Mouse (Mus musculus) gastrocnemius, postnatal 10 days (tissue): Measurements from ENCODE around the gene Gm49358. TPM values are rescaled to one million over a fixed set of nuclear protein-coding genes. Genes with fewer than 3 reads are reported as not detected.

Source experiments
- DNase-seq: peaks from one replicate; pipeline ENCODE4 v3.0.0; 2021; ENCODE audit warnings: mixed read lengths
- total RNA-seq, 2 experiments: library from RNA; stranded (reverse); gene quantifications; 2 replicates each; pipeline ENCODE4 v1.2.3; 2021

Gm49358 gene
- total RNA-seq, 2 experiments from 2014 or later, result 6.6 to 10.8 TPM

GRCm38 (mm10) chr10:86814292-86815131 lies 50.7 kb downstream of the Gm49358 start:
- DNase-seq, result no peak

DNA sequence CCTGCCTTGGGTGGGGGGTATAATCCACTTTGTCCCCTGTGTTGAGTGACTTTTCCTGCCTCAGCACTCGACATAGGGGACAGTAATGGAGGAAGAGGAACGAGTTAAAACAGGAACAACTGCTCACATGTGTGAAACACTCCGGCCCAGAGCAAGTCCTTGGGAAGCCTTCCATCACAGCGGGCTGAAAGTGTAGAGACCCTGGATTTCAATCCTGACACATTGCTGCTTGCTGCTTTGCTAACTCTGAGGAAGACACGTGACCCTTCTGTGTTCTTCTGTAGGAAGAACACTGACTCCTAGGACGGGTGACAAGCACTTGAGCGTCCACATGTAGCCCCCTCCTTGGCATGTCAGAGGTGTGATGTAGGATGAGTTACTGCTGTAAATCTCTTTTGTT lies 51.4 kb downstream of the Gm49358 start:
- DNase-seq, result no peak

GRCm38 (mm10) chr10:86819649-86820165 lies 55.9 kb downstream of the Gm49358 start:
- DNase-seq, result no peak

DNA sequence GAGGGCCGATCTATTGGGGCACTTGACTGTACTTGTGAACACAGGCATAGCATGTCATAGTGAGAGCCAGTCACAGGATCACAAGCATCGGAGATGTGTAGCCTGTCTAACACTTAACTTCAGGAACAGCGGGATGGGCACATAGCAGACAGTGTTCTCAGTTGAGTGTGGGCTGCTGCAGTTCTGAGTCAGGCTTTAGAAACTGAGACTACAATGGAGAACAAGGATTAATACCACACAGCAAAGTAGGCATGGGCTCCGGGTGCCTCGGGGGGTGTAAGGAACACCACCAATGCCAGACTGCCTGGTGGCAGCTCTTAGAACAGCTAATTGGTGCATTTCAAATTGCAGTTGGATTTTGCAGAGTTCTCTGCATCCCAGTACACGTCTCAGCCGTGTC lies 57.2 kb downstream of the Gm49358 start:
- no peak for DNase-seq

DNA sequence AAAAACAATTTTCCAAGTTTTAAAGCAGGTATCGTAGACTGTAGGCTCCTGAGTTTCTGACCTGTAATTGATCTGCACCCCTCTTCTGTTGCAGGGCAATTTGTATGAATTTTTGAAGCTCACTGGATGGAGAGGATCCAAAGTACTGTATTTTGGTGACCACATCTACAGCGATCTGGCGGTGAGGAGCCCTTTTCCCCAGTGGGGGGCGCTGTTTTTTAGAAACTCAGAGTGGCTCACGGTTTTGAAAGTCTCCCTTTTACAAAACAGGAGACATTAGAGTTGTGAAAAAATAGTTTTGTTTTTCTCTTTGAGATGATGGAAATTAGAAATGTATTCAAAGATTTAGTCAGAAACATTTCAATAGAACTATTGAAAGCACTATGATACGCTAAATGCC lies 60.3 kb downstream of the Gm49358 start:
- no peak for DNase-seq

DNA sequence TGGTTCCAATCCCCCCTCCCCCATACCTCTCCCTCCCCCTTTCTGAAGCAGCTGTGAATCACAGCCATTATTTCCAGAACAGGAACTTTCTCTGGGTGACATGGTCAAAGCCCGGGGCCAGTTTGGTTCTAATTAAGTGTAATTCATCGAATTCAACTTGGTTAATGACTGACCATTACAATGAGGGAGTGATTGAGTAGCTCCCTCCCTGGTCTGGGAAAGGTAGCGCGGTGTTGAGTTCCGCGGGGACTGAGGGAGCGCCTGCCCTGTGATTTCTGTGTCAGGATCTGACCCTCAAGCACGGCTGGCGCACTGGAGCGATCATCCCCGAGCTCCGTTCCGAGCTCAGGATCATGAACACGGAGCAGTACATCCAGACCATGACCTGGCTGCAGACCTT lies 61.1 kb downstream of the Gm49358 start:
- no peak for DNase-seq

DNA sequence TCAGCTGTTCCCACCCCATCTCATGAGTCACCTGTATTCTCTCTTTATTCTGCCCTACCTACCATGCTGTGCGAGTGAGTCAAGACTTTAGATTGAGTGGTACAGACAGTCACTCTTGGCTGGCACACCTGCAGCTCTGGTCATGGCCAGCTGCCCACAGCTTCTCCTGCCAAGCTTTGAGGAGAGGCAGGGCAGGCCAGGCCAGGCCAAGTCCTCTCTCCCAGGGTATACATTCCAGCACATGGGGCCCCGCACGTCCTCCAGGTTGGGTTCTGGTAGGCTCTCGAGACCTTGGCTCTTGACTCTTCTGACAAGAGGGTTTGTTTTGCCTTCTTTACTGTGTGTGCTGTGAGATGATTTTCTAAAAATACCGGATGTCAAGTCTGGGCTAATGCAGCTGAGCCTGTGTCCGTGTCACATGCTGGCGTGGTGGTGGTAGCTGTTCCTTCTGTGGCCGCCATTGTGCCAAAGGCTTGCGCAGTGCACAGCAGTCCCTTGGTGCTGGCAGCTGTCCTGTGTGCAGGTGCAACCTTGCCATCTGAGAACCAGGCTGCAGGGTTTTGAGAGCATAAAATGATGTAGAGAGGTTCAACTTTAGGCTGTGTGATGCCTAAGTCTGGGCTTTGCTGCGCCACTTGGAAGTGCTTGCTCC lies 62.2 kb downstream of the Gm49358 start:
- DNase-seq, result peak; percentile 68

- DNase-seq, result no peak
Measured at GRCm38 (mm10) chr10:86826929-86827328, 63.2 kb downstream of the Gm49358 start.

GRCm38 (mm10) chr10:86828221-86829135 lies 64.7 kb downstream of the Gm49358 start:
- DNase-seq, result no peak

DNA sequence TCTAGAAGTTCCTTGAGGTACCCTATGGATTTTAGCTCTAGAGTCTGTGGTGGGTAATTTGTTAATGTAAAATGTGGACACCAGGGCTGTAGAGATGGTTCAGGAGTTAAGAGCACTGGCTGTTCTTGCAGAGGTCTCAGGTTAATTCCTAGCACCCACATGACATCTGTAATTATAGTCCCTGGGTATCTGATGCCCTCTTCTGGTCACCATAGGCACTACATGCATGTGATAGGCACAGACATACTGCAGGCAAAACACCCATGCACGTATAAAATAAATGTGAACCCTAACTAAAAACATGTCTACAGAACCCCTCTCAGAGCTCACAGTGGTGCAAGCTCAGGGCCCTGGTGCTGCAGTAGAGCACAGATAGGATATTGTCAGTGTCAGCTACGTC lies 65.7 kb downstream of the Gm49358 start:
- no peak for DNase-seq

- DNase-seq, result no peak
Measured at GRCm38 (mm10) chr10:86836784-86837183, 73.0 kb downstream of the Gm49358 start.

DNA sequence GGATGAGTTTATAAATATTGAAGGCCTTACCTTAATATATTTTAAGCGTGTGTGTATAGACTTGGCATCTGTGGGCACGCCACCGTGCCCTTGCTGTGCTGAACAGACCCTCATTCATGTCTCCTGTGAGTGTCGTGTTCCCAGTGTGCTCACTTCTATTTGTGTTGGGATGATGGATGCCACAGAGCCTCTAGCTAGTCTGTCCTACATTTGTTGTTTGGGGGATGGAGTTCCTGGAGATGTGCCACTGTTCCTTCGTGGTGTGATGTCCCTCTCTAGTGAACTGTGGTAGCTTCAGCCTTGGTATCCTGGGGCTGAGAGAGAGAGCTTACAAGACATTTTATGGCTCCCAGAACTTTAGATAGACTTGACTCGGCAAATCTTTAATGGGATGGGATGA lies 75.1 kb downstream of the Gm49358 start:
- DNase-seq, result no peak

GRCm38 (mm10) chr10:86842659-86843058 lies 78.9 kb downstream of the Gm49358 start:
- no peak for DNase-seq

- no peak for DNase-seq
Measured at GRCm38 (mm10) chr10:86846926-86847467, 83.2 kb downstream of the Gm49358 start.

GRCm38 (mm10) chr10:86849087-86849486 lies 85.3 kb downstream of the Gm49358 start:
- no peak for DNase-seq

- no peak for DNase-seq
Measured at GRCm38 (mm10) chr10:86849508-86849907, 85.7 kb downstream of the Gm49358 start.

DNA sequence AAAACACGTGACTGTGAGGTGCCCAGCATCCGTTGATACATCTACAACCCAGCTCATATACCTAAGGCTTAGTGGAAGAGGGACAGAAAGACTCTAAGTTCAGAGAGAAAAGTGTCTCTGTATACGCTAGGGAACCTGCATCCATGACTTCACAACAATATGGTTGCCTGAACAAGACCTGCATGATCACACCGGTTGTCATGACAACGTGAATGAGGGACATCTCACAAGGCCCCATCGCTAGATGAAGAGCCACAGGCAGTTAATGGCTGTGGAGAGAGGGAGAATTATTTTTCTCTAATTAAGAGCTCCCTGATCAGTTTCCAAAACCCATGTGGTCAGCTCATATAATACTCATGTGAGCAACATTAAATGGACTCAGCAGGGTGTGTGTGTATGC lies 88.4 kb downstream of the Gm49358 start:
- DNase-seq, result no peak

DNA sequence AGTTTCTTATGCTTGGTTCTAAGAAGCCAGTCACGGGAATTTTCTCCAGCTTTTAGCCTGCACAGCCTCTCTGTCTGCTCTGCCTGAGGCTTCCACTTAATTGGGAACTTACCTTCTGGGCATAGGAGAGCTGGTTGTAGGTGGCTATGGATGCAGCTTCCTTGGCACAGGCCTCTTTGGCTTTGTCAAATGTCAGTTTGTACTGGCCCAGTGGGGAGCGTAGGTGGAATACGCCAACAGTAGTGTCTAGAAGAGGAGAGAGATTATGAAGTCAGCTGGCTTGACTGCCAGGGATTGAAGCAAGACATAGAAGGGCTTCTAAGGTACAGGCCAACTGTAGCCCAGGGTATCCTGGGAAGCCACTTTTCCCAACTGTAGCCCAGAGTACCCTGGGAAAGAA lies 89.7 kb downstream of the Gm49358 start:
- DNase-seq, result no peak

DNA sequence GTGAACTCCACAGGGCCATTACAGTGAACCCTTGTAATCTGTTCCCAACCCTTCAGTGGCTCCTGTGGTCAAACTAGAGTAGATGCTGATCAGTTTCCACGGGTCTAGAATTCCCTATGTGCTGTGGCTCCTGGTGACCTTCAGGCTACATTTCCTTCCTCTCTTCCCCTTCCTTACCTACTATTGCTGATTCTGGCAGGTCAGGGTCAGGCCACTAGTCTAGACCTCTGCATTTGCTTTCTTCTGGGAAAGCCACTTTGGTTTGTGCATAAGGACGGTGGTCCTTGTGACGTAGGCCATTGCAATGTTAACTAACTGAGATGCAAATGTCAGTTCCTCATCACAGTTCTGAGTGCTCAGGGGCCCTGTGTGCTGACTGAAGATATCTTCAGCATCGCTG lies 96.6 kb downstream of the Gm49358 start:
- DNase-seq, result no peak

- no peak for DNase-seq
Measured at GRCm38 (mm10) chr10:86862496-86862895, 98.7 kb downstream of the Gm49358 start.

- no peak for DNase-seq
Measured at GRCm38 (mm10) chr10:86863429-86863828, 99.7 kb downstream of the Gm49358 start.

DNA sequence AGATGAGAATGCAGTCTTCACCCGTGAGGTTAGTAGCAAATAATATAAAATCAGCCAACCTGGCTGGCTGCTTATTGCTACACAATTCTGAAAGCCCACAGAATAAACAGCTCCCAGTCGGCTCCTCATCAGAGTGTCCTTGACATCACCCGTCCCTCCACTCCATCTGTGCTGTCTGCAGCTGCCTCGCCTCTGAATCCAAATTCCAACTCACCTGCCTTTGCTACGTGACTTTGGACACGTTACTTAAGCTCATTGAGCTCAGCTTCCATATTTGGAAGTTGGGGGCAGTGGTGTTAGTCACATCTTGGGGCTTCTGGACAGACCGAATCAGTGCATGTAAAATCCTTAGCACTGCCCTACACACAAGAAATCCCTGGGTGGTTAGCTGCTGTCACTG lies 108.3 kb downstream of the Gm49358 start:
- no peak for DNase-seq
